Mouse (Mus musculus) adrenal gland (tissue): ENCODE measurements at regions not wholly inside any gene's neighbourhood (a gene's known extent, or its start where the extent isn't known, plus 50 kb on each side); places are given as distances from the start of the nearest gene placed in this dataset.
"Not testable (repeated sequence)": the region's sequence is repeated elsewhere in the genome, so short reads cannot be mapped to it uniquely, and the experiment has no call there.

Source experiments
- intact Hi-C: fragments of 180-260 bp; cut with DNase I; formaldehyde crosslinking; loops from one replicate; pipeline ENCODE4 v1.15.1; 2025

GRCm38 (mm10) chr14:33691690-33692089, 102.7 kb downstream of the Ptpn20 start:
- intact Hi-C loops, result no loop called here

- intact Hi-C loops, result loop anchor here (2.0 kb wide), 1 partner anchor 245 kb away; no protein-coding TSS in a partner anchor
Measured at GRCm38 (mm10) chr14:33694224-33694623, 105.2 kb downstream of the Ptpn20 start.

- intact Hi-C loops, result loop anchor here (1.0 to 2.0 kb wide), 2 partner anchors 218 to 243 kb away; no protein-coding TSS in a partner anchor
Measured at GRCm38 (mm10) chr14:33695362-33695982, 106.5 kb downstream of the Ptpn20 start.

- intact Hi-C loops, result no loop called here
Measured at GRCm38 (mm10) chr14:33696817-33697216, 107.8 kb downstream of the Ptpn20 start.

DNA sequence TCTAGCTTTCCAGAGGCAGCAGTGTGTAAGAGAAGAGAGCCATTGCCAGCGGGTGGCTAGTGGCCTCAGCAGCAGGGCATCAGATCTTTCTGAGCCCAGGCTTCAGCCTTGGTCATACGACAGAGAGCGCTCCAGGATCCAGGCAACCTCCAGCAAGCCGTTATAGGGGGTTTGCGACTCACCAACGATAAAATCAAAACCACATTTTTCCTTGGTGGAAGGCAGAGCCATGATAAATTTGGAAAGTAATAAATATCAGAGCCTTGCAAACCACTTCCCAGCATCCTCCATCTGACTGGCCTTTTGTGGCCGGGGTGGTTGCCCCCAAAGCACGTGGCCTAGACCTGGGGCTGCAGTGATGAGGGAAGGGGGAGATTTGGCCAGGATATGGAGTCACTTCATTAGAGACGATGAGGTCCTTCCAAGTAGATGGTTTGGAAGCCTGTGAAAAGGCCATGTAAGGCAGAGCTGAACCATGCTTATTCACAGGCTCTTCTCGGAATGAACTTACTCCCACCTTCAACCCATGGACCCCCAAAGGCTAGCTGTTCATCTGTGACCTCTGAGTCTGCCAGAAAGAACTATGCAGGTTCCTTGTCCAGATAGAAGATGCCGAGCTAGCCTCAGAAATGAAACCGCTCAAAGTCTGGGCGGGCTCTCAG, 110.9 kb downstream of the Ptpn20 start:
- intact Hi-C loops, result no loop called here

DNA sequence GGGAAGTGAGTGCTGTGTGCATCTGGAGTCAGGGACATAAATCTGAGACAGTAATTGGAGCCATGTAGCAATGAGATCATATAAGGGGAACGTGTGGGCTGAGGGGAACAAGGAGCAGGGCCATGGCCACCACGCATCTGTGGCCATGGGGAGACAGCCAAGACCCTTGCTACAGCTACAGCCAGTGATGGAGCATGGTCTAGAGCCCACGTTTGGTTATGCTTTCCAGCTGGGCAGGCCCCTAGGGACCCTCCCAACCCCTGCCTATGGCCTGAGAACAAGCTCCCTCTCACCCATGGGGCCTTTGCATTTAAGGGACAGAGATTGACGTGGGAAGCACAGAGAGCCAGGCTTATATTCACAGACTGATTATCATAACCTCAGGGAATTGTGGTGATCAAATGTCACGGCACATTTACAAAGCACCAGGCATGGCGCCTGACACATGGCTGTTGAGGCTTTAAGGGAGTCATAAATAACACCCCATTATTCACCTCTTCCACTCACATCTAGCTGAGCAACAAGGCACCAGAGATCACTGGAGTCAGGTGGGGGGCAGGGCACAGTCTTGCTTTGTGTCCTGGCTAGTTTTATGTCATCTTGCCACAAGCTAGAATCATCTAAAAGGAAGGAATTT, 118.8 kb downstream of the Ptpn20 start:
- intact Hi-C loops, result no loop called here

GRCm38 (mm10) chr14:33708298-33708665, 119.3 kb downstream of the Ptpn20 start:
- intact Hi-C loops, result no loop called here

DNA sequence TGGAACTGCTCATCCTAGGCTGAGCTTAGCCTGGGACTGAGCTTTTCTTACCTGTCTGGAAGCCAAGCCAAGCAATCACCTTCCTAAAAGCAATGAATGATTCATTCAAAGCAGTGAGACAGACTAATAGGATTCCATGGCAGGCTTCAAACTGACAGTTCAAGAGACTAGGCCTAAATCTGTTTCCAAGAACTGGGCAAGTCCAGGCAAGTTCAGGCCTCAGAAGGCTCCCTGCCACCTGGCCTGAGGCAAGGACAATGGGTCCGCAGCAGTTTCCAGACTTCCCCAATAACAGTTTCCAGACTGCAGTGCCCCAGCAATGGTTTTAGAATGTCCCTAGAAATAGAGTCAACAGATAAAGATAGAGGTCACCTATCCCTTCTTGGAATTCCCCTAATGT, 123.5 kb downstream of the Ptpn20 start:
- intact Hi-C loops, result no loop called here

DNA sequence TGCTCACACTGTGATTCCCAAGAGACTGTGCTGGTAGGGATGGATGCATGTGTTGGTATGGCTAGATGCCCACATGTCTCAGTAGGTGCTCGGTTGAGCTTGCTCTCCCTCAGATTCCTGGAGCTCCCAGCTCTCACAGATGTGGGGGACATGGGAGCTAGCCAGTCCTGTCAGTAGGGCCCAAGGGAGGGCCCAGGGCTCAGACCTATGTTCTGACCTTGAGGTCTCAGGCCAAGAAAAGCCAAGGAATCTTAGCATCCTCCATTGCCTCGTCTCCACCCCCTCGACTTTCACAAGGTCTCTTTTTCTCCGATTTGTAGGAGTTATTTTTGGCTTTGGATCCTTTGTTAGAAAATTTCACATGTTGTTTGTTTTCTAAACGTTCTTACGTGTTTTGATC, 130.6 kb downstream of the Ptpn20 start:
- intact Hi-C loops, result no loop called here

GRCm38 (mm10) chr14:33722379-33723145, 133.6 kb downstream of the Ptpn20 start:
- intact Hi-C loops, result not testable (repeated sequence)

DNA sequence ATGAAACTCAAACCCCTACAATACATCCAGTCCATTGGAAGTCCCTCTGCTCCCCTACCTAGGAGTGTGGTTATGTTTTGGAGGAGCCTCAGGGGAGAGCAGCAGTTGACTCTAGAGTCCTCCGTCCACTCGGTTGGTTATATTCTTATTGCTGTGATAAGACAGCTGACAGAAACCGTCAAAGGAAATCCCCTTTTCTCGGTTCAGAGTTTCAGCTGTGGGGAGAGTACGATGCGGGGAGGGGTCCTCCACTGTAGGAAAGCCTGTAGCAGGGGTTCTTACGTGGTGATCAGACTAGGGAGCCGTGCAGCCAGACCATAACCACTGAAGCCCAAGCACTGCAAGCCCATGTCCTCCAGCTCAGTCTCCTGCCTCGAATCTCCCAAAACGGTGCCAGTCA, 137.5 kb downstream of the Ptpn20 start:
- intact Hi-C loops, result no loop called here

- intact Hi-C loops, result no loop called here
Measured at GRCm38 (mm10) chr14:33729115-33729884, 140.3 kb downstream of the Ptpn20 start.

- intact Hi-C loops, result no loop called here
Measured at GRCm38 (mm10) chr14:33732698-33733097, 143.7 kb downstream of the Ptpn20 start.

GRCm38 (mm10) chr14:33734446-33735043, 145.5 kb downstream of the Ptpn20 start:
- intact Hi-C loops, result no loop called here

DNA sequence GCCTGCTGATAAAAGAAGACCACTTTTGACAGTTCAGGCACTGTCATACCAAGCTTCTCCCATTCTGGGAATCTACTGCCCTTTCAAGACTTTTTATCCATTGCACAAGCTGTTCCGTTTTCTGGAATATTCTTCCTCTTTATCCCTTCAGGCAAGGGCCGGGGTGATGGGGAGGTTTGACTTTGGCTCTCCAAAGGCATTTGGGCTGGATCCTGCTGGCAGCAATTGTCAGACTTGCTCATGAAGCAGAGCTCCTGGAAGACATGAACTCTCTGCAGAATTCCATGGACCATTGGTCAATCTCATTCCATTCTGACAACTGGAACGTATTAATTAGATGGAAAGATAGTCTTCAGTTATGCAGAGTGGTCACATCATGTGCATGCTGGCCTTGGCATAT, 146.6 kb downstream of the Ptpn20 start:
- intact Hi-C loops, result no loop called here

DNA sequence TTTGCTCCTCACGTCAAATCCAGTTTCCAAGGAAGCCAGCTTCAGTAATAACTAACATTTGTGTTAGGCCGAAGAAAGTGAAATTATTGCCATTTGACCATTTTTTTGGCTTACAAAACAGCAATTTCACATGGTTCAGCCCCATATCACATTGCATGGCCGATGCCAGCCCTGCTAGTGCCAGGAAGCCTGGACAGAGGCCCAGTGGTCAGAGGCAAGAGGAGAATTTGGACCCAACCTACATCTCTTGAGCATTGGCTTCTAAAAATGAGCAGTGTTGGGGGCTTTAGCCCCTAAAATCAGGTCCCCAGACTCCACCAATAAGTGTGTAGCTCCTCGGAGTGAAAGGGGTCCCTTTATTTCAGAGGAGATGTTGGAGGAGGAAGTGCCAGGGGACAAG, 157.2 kb downstream of the Ptpn20 start:
- intact Hi-C loops, result no loop called here

GRCm38 (mm10) chr14:33759656-33760055, 163.7 kb upstream of the Gdf10 start:
- intact Hi-C loops, result no loop called here

DNA sequence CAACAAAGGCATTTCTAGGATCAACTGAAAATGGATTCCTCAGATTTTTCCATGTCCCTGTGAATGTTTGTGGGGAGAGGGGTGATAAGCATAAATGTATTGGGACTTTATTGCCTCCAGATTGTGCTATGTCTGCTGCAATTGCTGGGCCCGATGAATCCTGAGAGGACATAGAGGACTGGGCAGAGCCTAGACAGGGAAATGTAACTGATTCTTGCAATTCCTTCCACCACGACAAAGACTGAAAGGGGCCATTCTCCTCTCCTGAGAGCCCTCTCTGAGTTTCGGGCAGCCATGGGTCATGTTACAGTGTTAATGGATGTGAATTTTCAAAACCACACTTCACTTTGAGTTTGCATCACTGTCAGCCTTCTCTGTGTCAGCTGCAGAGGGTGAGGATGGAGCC, 159.7 kb upstream of the Gdf10 start:
- intact Hi-C loops, result no loop called here

- intact Hi-C loops, result no loop called here
Measured at GRCm38 (mm10) chr14:33765767-33766166, 157.6 kb upstream of the Gdf10 start.

DNA sequence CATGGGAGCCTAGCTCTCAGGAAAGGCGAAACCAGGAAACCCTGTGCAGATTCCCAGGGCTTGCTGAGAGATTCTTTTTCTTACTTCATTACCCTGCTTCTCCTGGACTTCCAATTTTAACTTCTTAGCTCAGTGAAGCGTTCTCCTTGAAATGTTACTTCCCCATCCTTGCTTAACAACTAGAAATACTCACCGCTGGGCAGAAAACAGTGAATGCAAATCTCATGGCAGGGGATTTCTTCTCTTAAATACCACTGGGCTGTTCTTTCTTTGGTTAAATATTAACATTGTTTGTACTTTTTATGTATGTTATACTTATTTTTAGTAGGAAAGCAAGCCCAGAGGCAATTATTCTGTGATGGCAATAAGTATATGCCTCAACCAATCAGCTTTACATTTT, 151.0 kb upstream of the Gdf10 start:
- intact Hi-C loops, result no loop called here

- intact Hi-C loops, result no loop called here
Measured at GRCm38 (mm10) chr14:33789556-33789955, 133.8 kb upstream of the Gdf10 start.
